Mouse (Mus musculus): ENCODE measurements at regions not wholly inside any gene's neighbourhood (a gene's known extent, or its start where the extent isn't known, plus 50 kb on each side); places are given as distances from the start of the nearest gene placed in this dataset.

- TF ChIP-seq GATA1 (IDR thresholded peaks at IDR 0.05; ENCODE audit: borderline replicate concordance, low read length) (no peak), FLI1 (IDR thresholded peaks at IDR 0.05; ENCODE audit: low read length) (no peak)
These were observed 210.9 kb downstream of the Sox2 start for GRCm38 (mm10) chr3:34860877-34861649.

All from megakaryocyte, embryonic 14.5 days (primary cell).